Mouse (Mus musculus) megakaryocyte, embryonic 14.5 days (primary cell): ENCODE results near the gene Mtmr3. TPM values are rescaled to one million over a fixed set of nuclear protein-coding genes. Genes with fewer than 3 reads are reported as not detected.
"Not testable (repeated sequence)": the region's sequence is repeated elsewhere in the genome, so short reads cannot be mapped to it uniquely, and the experiment has no call there.

Experiments
- H3K27me3 ChIP-seq: replicated peaks from 2 replicates; pipeline ENCODE3; 2012; ENCODE audit warnings: inconsistent platforms
- H3K36me3 ChIP-seq: replicated peaks from 2 replicates; pipeline ENCODE3; 2012; ENCODE audit warnings: low read length, inconsistent platforms, mixed read lengths
- H3K4me1 ChIP-seq: 2 replicates; pipeline ENCODE4 v1.6.1; 2012; ENCODE audit warnings: inconsistent platforms
- H3K4me3 ChIP-seq: replicated peaks from 2 replicates; pipeline ENCODE3; 2012; ENCODE audit warnings: moderate library complexity, mild to moderate bottlenecking, inconsistent platforms
- H3K9me3 ChIP-seq: 2 replicates; pipeline ENCODE4 v1.6.1; 2012; ENCODE audit warnings: inconsistent platforms
- FLI1 ChIP-seq: IDR thresholded peaks from 2 replicates; pipeline ENCODE4 v1.6.1; 2012; ENCODE audit warnings: low read length, inconsistent platforms, mixed read lengths
- GATA1 ChIP-seq: IDR thresholded peaks from 3 replicates; pipeline ENCODE4 v1.6.1; 2012; ENCODE audit warnings: mixed read lengths, low read length, inconsistent platforms, borderline replicate concordance
- polyA plus RNA-seq: library from polyadenylated mRNA; stranded (reverse); fragments of >175 nt; gene quantifications from 2 replicates; pipeline ENCODE4 v1.2.3, GENCODE M21; 2012; ENCODE audit warnings: low replicate concordance; ENCODE audit not compliant: insufficient read depth

The Mtmr3 gene
- polyA plus RNA-seq, 1 experiment, result 8.7 TPM

GRCm38 (mm10) chr11:4571491-4571901, 23.2 kb downstream of the Mtmr3 start:
- no peaks in the 10 kb centered on the region for H3K9me3 ChIP-seq
- TF ChIP-seq GATA1, result no peak
- H3K36me3 ChIP-seq, result peaks cover 19% of the 10 kb centered on the region
- no peak overlapping the region for H3K4me3 ChIP-seq
- H3K4me1 ChIP-seq, result peaks cover 41% of the 10 kb centered on the region
- H3K27me3 ChIP-seq, result no peaks in the 10 kb centered on the region

- TF ChIP-seq FLI1 (no peak), GATA1 (no peak)
- Histone ChIP-seq H3K36me3 (peaks cover 20% of the 10 kb centered on the region), H3K9me3 (no peaks in the 10 kb centered on the region), H3K4me3 (no peak overlapping the region), H3K4me1 (peaks cover 31% of the 10 kb centered on the region), H3K27me3 (no peaks in the 10 kb centered on the region)
These were observed 28.3 kb downstream of the Mtmr3 start for GRCm38 (mm10) chr11:4566333-4566732.

GRCm38 (mm10) chr11:4565545-4565944, 29.1 kb downstream of the Mtmr3 start:
- H3K36me3 ChIP-seq, result peaks cover 17% of the 10 kb centered on the region
- H3K27me3 ChIP-seq, result no peaks in the 10 kb centered on the region
- no peak overlapping the region for H3K4me3 ChIP-seq
- peaks cover 25% of the 10 kb centered on the region for H3K4me1 ChIP-seq
- H3K9me3 ChIP-seq, result no peaks in the 10 kb centered on the region
- TF ChIP-seq GATA1 (no peak), FLI1 (no peak)

GRCm38 (mm10) chr11:4553274-4554063, 41.2 kb downstream of the Mtmr3 start:
- Histone ChIP-seq H3K36me3 (peaks cover 13% of the 10 kb centered on the region), H3K9me3 (no peaks in the 10 kb centered on the region), H3K4me1 (peaks cover 56% of the 10 kb centered on the region), H3K4me3 (no peak overlapping the region), H3K27me3 (no peaks in the 10 kb centered on the region)
- TF ChIP-seq FLI1, result no peak
- no peak for TF ChIP-seq GATA1

GRCm38 (mm10) chr11:4547569-4547968, 47.1 kb downstream of the Mtmr3 start:
- H3K4me3 ChIP-seq, result no peak overlapping the region
- peaks cover 21% of the 10 kb centered on the region for H3K36me3 ChIP-seq
- peaks cover 57% of the 10 kb centered on the region for H3K4me1 ChIP-seq
- no peaks in the 10 kb centered on the region for H3K27me3 ChIP-seq
- H3K9me3 ChIP-seq, result no peaks in the 10 kb centered on the region
- TF ChIP-seq FLI1 (no peak), GATA1 (no peak)

- Histone ChIP-seq H3K27me3 (no peaks in the 10 kb centered on the region), H3K4me1 (peaks cover 72% of the 10 kb centered on the region), H3K9me3 (no peaks in the 10 kb centered on the region), H3K4me3 (no peak overlapping the region), H3K36me3 (peaks cover 23% of the 10 kb centered on the region)
- TF ChIP-seq GATA1, result no peak
- no peak for TF ChIP-seq FLI1
These were observed 48.7 kb downstream of the Mtmr3 start for GRCm38 (mm10) chr11:4545976-4546375.

GRCm38 (mm10) chr11:4545401-4545800, 49.3 kb downstream of the Mtmr3 start:
- peaks cover 78% of the 10 kb centered on the region for H3K4me1 ChIP-seq

GRCm38 (mm10) chr11:4544627-4544921, 50.1 kb downstream of the Mtmr3 start:
- not testable (repeated sequence) for H3K9me3 ChIP-seq, H3K4me3 ChIP-seq, H3K27me3 ChIP-seq
- Histone ChIP-seq H3K36me3 (peaks cover 28% of the 10 kb centered on the region), H3K4me1 (peaks cover 82% of the 10 kb centered on the region)

More at GRCm38 (mm10) chr11:4545401-4545800, 49.3 kb downstream of the Mtmr3 start:
- peaks cover 23% of the 10 kb centered on the region for H3K36me3 ChIP-seq
- TF ChIP-seq FLI1 (no peak), GATA1 (no peak)
- no peaks in the 10 kb centered on the region for H3K9me3 ChIP-seq
- H3K27me3 ChIP-seq, result no peaks in the 10 kb centered on the region
- H3K4me3 ChIP-seq, result no peak overlapping the region

GRCm38 (mm10) chr11:4543746-4544626, 50.7 kb downstream of the Mtmr3 start:
- Histone ChIP-seq H3K36me3 (peaks cover 29% of the 10 kb centered on the region), H3K27me3 (no peaks in the 10 kb centered on the region), H3K4me1 (peaks cover 82% of the 10 kb centered on the region), H3K9me3 (no peaks in the 10 kb centered on the region), H3K4me3 (peak overlapping the region; percentile 79)
- TF ChIP-seq GATA1 (no peak), FLI1 (no peak)

- Histone ChIP-seq H3K36me3 (peaks cover 34% of the 10 kb centered on the region), H3K9me3 (no peaks in the 10 kb centered on the region), H3K27me3 (no peaks in the 10 kb centered on the region), H3K4me1 (peaks cover 83% of the 10 kb centered on the region), H3K4me3 (peak overlapping the region; percentile 79)
- TF ChIP-seq FLI1 (no peak), GATA1 (peak; percentile 15; the same call in 1 of the 3 replicates)
These were observed 51.6 kb downstream of the Mtmr3 start for GRCm38 (mm10) chr11:4543040-4543551.
